Mouse (Mus musculus): ENCODE measurements at regions not wholly inside any gene's neighbourhood (a gene's known extent, or its start where the extent isn't known, plus 50 kb on each side); places are given as distances from the start of the nearest gene placed in this dataset.

- TF ChIP-seq MAFK (IDR thresholded peaks at IDR 0.05; ENCODE audit: insufficient read depth, low read depth, low read length) (no peak), ZNF384 (IDR thresholded peaks at IDR 0.05; ENCODE audit: low read depth, low read length) (no peak), CHD2 (IDR thresholded peaks at IDR 0.05; ENCODE audit: low read depth, low read length) (no peak)
Observed at GRCm38 (mm10) chr14:25204091-25204490, 254.9 kb upstream of the Zmiz1 start.
